Mouse (Mus musculus): ENCODE data around the gene Lrfn1. TPM values are rescaled to one million over a fixed set of nuclear protein-coding genes. Genes with fewer than 3 reads are reported as not detected.

Gene Lrfn1
- polyA plus RNA-seq (2014; fragmentation: Nextera tagmentation; extraction: Ambion mirVana): 4.4 and 6.6 TPM in 2 replicates

DNA sequence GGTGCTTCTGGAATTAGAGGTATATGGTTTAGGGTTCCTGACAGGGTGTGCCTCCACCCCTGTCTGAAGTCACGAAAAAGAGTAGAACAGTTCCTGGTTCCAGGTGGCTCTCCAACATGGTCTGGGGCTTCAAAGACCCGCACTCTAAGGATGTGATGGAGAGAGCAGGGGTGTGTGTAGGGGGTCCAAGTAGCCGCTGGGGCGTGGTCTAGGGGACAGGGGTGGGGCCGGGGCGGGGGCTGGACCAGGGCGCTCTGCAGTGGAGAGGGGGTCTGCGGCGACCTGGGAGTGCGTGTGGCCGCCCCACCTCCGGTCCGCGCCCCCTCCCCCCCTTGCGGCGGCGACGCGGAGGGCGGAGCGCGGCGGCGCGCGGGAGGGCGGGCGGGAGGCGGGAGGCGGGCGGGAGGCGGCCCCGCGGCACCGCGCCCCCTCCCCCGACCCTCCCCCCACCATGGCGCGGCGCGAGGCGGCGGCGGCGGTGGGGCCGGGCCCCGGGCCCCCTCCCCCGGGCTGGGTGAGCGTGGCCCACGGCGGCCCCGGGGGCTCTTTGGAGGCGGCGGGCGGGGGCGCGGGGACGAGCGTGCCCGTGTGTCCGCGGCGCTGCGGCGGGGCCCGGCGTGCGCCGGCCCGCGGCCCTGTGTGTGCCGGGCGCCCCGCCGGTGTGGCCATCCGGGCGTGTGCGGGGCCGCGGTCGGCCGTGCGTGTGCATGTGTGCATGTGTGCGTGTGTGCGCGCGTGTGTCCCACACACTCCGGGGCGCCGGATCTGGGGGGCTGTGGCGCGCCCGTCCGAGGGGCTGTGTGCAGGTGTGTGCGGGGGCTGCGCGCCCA, at the start of gene Lrfn1:
Gene Lrfn1, plus strand, starts transcription at position 450 of the 830 bp plus-strand sequence.
- peak within 1 kb of the TSS; percentile 80 for H3K4me3 ChIP-seq (ENCODE audit: low read depth, low read length)
- under 1% methylated on average over 48 of the region's 97 CpGs for WGBS
- H3K36me3 ChIP-seq (ENCODE audit: insufficient read depth): peaks cover 6% of the 10 kb centered on the region; the same call in 1 of the 2 replicates
- H3K4me2 ChIP-seq: peak within 1 kb of the TSS; percentile 95
- H3K9me3 ChIP-seq (ENCODE audit: low read depth, low read length): no peaks in the 10 kb centered on the region
- no peaks in the 10 kb centered on the region for H3K27me3 ChIP-seq (ENCODE audit: insufficient read depth, low read length)
- peak within 1 kb of the TSS; percentile 83 for H3K9ac ChIP-seq
- peak within 1 kb of the TSS; percentile 76; the same call in 1 of the 2 replicates for H3K27ac ChIP-seq (ENCODE audit: low read depth)
- DNase-seq (peak; percentile 54), ATAC-seq (ENCODE audit: insufficient read depth) (peak; percentile 85)
- H3K4me1 ChIP-seq (ENCODE audit: insufficient read depth): peaks cover 7% of the 10 kb centered on the region
- no peak for TF ChIP-seq CTCF (IDR thresholded peaks at IDR 0.05; ENCODE audit: low read depth)

DNA sequence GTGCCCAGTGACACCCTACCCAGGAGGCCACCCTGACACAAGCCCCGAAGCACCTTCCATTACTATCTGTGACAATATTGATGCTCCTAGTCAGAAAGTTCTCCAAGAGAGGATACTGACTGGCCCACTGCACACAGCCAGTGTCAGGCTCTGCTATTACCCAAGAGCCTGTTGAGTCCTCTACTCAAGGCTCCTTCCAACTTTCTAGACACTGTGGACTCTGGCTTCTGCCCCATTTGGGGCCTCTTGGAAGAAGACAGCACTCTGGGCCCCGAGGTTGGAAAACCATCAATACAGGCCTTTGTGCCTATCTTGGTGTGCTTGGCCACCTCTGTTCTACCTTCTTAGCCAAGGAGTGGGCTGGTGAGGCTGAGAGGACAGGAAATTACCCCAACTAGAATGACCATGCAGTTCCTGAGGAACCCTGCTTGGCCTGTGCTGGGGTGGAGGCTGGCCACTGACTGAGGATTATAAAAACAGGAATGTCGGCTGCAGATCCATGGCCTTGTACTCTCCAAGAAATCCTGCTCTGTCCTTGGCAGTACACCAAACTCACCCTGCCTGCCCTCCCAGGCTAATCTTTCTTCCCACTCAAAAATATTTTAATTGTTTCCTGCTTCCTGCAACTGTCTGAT, 40.8 kb upstream of the Lrfn1 start:
- H3K36me3 ChIP-seq (ENCODE audit: insufficient read depth): peaks cover 85% of the 10 kb centered on the region
- peak; percentile 42 for DNase-seq
- TF ChIP-seq CTCF (IDR thresholded peaks at IDR 0.05; ENCODE audit: low read depth): no peak

GRCm38 (mm10) chr7:28412826-28413225, 39.0 kb upstream of the Lrfn1 start:
- H3K4me1 ChIP-seq (ENCODE audit: insufficient read depth): no peaks in the 10 kb centered on the region
- H3K27me3 ChIP-seq (ENCODE audit: insufficient read depth, low read length): no peaks in the 10 kb centered on the region
- no peak overlapping the region for H3K4me2 ChIP-seq
- no peak overlapping the region for H3K4me3 ChIP-seq (ENCODE audit: low read depth, low read length)
- H3K27ac ChIP-seq (ENCODE audit: low read depth): no peak overlapping the region
- DNase-seq (no peak), ATAC-seq (ENCODE audit: insufficient read depth) (no peak)
- 0 out of 2 replicates have a peak, but pooled peaks have one; percentile 9 for TF ChIP-seq CTCF (IDR thresholded peaks at IDR 0.05; ENCODE audit: low read depth)
- H3K36me3 ChIP-seq (ENCODE audit: insufficient read depth): peaks cover 81% of the 10 kb centered on the region
- H3K9ac ChIP-seq: no peak overlapping the region
- WGBS: 83% methylated on average over 4 of the region's 4 CpGs
- no peaks in the 10 kb centered on the region for H3K9me3 ChIP-seq (ENCODE audit: low read depth, low read length)

More for the DNA sequence above, 40.8 kb upstream of the Lrfn1 start:
- no peak overlapping the region for H3K4me3 ChIP-seq (ENCODE audit: low read depth, low read length)
- H3K27me3 ChIP-seq (ENCODE audit: insufficient read depth, low read length): no peaks in the 10 kb centered on the region
- no peak overlapping the region for H3K9ac ChIP-seq
- H3K27ac ChIP-seq (ENCODE audit: low read depth): no peak overlapping the region
- no peak overlapping the region for H3K4me2 ChIP-seq
- ATAC-seq (ENCODE audit: insufficient read depth): no peak
- no peaks in the 10 kb centered on the region for H3K4me1 ChIP-seq (ENCODE audit: insufficient read depth)
- WGBS: 67% methylated on average over 3 of the region's 3 CpGs
- no peaks in the 10 kb centered on the region for H3K9me3 ChIP-seq (ENCODE audit: low read depth, low read length)

GRCm38 (mm10) chr7:28417368-28417767, 34.4 kb upstream of the Lrfn1 start:
- no peak for DNase-seq
- no peak overlapping the region for H3K9ac ChIP-seq
- no peak overlapping the region for H3K27ac ChIP-seq (ENCODE audit: low read depth)
- no peak for ATAC-seq (ENCODE audit: insufficient read depth)
- TF ChIP-seq CTCF (IDR thresholded peaks at IDR 0.05; ENCODE audit: low read depth): peak; percentile 34; the same call in 1 of the 2 replicates
- H3K4me2 ChIP-seq: no peak overlapping the region
- H3K27me3 ChIP-seq (ENCODE audit: insufficient read depth, low read length): no peaks in the 10 kb centered on the region
- peaks cover 84% of the 10 kb centered on the region for H3K36me3 ChIP-seq (ENCODE audit: insufficient read depth)
- H3K4me3 ChIP-seq (ENCODE audit: low read depth, low read length): no peak overlapping the region
- H3K9me3 ChIP-seq (ENCODE audit: low read depth, low read length): no peaks in the 10 kb centered on the region
- no peaks in the 10 kb centered on the region for H3K4me1 ChIP-seq (ENCODE audit: insufficient read depth)

GRCm38 (mm10) chr7:28418096-28418670, 33.6 kb upstream of the Lrfn1 start:
- H3K4me2 ChIP-seq: no peak overlapping the region
- DNase-seq: peak; percentile 77
- no peak overlapping the region for H3K27ac ChIP-seq (ENCODE audit: low read depth)
- ATAC-seq (ENCODE audit: insufficient read depth): peak; percentile 75
- no peak overlapping the region for H3K4me3 ChIP-seq (ENCODE audit: low read depth, low read length)
- H3K27me3 ChIP-seq (ENCODE audit: insufficient read depth, low read length): no peaks in the 10 kb centered on the region
- H3K9ac ChIP-seq: no peak overlapping the region
- peaks cover 84% of the 10 kb centered on the region for H3K36me3 ChIP-seq (ENCODE audit: insufficient read depth)
- no peak for TF ChIP-seq CTCF (IDR thresholded peaks at IDR 0.05; ENCODE audit: low read depth)
- no peaks in the 10 kb centered on the region for H3K9me3 ChIP-seq (ENCODE audit: low read depth, low read length)
- 67% methylated on average over 8 of the region's 8 CpGs for WGBS
- no peaks in the 10 kb centered on the region for H3K4me1 ChIP-seq (ENCODE audit: insufficient read depth)

- Histone ChIP-seq H3K27me3 (ENCODE audit: insufficient read depth, low read length) (no peaks in the 10 kb centered on the region), H3K9me3 (ENCODE audit: low read depth, low read length) (no peaks in the 10 kb centered on the region), H3K36me3 (ENCODE audit: insufficient read depth) (peaks cover 77% of the 10 kb centered on the region), H3K4me2 (no peak overlapping the region), H3K4me3 (ENCODE audit: low read depth, low read length) (no peak overlapping the region), H3K27ac (ENCODE audit: low read depth) (no peak overlapping the region), H3K9ac (no peak overlapping the region), H3K4me1 (ENCODE audit: insufficient read depth) (no peaks in the 10 kb centered on the region)
- WGBS: 98% methylated on average over 2 of the region's 2 CpGs
- ATAC-seq (ENCODE audit: insufficient read depth): no peak
- DNase-seq: no peak
- no peak for TF ChIP-seq CTCF (IDR thresholded peaks at IDR 0.05; ENCODE audit: low read depth)
Observed at GRCm38 (mm10) chr7:28419416-28419815, 32.4 kb upstream of the Lrfn1 start.

GRCm38 (mm10) chr7:28423018-28423417, 28.8 kb upstream of the Lrfn1 start:
- H3K36me3 ChIP-seq (ENCODE audit: insufficient read depth): peaks cover 60% of the 10 kb centered on the region
- 89% methylated on average over 1 of the region's 1 CpGs for WGBS
- H3K27ac ChIP-seq (ENCODE audit: low read depth): no peak overlapping the region
- DNase-seq (no peak), ATAC-seq (ENCODE audit: insufficient read depth) (no peak)
- no peak overlapping the region for H3K4me3 ChIP-seq (ENCODE audit: low read depth, low read length)
- H3K4me2 ChIP-seq: no peak overlapping the region
- TF ChIP-seq CTCF (IDR thresholded peaks at IDR 0.05; ENCODE audit: low read depth): no peak
- H3K27me3 ChIP-seq (ENCODE audit: insufficient read depth, low read length): no peaks in the 10 kb centered on the region
- H3K9me3 ChIP-seq (ENCODE audit: low read depth, low read length): no peaks in the 10 kb centered on the region
- no peaks in the 10 kb centered on the region for H3K4me1 ChIP-seq (ENCODE audit: insufficient read depth)
- H3K9ac ChIP-seq: no peak overlapping the region

Measured in lung, embryonic 14.5 days (tissue).